Mouse (Mus musculus): Measurements from ENCODE around the gene Tnnt1. TPM values are rescaled to one million over a fixed set of nuclear protein-coding genes. Genes with fewer than 3 reads are reported as not detected.

Gene Tnnt1
- total RNA-seq, 2 experiments from 2014 or later: 25.4 to 33.6 TPM

DNA sequence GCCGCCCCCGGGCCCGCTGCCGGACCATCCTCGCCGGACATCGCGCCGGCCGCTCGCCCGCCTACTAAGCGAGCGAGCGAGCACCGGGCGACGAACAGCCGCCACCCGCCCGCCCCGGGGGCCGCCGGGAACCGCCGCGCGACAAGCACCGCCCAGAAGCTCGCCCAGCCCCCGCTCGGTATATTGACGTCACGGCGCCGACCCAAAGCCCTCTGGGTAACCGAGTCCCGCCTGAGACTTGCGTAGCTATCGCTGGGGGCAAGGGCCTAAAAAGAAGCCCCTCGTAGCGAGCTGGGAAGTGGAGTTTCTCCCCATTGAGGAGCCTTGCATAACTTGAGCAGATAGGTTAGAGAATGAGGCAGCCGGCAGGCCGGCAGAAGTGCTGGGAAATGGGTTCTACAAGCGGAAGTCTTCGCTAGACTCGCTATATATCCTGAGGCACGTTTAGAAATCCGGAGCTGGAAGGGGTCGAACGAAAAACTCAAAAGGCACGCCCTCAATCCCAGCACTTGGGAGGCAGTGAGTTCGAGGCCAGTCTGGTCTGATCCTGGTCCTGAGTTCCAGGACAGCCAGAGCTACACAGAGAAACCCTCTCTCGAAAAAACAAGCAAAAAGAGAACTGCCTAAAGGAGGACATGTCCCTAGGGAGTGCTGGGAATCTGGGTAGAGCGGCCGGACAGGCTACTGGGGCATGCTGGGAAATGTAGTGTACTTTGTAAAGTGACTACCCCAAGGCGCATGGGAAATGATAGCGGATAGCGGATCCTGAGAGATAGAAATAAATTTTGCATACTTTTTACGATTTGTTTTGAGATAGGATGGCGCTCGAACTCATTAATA lies 14.4 kb downstream of the Tnnt1 start, which contains the start of gene Ppp1r12c:
Gene Ppp1r12c, minus strand, starts transcription at position 123 of the 840 bp plus-strand sequence.
- intact Hi-C loops (cut with DNase I): no loop called here

DNA sequence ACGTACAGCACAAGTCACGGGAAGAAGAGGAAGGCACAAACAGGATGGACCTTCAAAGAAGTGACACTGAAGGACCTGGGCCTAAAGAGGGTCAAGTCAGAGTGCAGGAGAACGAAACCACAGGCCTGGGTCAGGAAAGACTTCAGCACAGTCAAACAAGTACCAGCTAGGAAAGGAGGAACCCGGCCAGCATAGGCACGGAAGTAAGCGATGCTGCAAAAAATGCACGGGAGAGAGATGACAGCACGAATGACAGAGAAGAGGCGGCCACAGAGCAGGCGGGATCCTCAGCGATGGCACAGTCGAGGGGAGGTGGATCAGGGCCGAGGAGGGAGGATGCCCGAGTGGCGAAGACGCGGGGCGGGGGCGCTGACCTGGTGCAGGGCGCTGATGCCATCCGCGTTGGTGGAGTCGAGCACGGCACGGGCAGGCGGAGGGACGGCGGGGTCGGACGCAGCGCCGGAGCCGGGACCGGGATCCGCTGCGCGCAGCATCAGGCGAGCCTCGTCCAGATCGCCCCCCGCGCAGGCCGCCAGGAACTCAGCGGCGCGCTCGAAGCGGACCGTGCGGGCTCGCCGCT lies 15.2 kb downstream of the Tnnt1 start:
- peak; percentile 51 to 52 for DNase-seq
- intact Hi-C loops (cut with DNase I): no loop called here

More for the DNA sequence above, 14.4 kb downstream of the Tnnt1 start, which contains the start of gene Ppp1r12c:
- peak; percentile 96 to 97 for DNase-seq

DNA sequence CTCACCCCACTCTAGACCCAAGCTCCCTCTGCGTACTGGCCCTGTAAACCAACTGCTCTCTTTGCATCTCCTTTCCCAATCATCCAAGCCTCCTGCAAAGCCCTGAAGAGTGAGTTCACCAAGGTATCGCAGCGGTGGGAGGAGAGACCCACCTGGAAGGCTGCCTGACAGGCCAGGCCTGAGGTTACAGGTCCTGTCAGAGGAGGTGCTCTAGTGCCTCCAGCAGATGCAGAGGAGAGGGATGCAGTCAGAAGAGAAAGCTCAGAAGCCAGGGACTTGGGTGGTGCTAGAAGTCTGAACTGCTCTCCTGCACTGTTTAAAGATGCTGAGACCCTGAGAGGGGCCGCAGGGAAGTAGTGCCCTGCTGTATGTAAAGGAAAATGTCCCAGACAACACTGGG lies 17.1 kb downstream of the Tnnt1 start:
- intact Hi-C loops (cut with DNase I): no loop called here
- no peak for DNase-seq

DNA sequence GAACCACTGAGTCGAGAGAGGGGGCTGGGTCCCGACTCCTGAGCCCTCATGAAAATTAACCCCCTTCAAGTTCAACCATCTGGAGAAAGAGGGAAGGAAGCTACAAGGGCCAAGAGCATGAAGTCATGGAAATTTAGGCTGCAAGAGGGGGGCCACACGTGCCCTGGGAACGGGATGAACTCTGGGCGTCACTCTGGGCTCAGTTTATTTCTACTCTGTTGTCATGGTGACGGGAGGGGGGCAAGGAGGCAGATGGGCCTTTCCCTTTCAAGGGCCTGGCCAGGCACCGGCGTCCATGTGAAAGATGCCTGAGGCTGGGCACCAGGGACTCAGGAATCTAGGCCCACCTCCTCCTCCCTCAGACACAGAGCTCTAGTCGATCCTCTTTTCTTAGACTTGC lies 17.9 kb downstream of the Tnnt1 start:
- intact Hi-C loops (cut with DNase I): no loop called here
- DNase-seq: peak; percentile 78 to 81

DNA sequence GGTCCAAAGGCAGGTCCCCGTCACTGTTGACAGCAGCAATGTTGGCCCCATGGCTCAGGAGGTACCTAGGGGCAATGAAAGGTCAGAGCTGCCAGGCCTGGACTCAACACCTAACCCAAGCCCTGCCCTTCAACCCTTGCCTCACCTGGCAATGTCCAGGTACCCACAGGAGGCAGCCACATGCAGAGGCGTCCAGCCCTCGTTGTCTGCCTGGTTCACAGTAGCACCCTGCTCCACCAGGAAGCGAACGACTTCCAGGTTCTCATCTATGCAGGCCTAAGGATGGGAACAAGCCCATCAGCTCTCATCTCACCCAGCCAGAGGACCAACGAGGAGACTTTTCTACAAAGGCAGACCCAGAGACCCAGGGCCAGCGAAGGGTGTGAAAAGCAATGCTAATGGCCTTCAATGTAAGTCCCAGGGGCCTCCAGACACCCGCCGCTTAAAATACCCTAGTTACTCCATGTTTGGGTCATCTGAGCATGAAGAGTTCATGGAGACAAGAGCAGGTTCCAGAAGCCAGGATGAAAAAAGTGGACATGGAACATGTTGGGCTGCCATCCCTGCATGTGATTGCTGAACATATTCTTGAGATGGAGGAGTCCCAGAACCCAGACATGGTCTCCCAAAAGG lies 18.8 kb downstream of the Tnnt1 start:
- DNase-seq: no peak
- intact Hi-C loops (cut with DNase I): no loop called here

DNA sequence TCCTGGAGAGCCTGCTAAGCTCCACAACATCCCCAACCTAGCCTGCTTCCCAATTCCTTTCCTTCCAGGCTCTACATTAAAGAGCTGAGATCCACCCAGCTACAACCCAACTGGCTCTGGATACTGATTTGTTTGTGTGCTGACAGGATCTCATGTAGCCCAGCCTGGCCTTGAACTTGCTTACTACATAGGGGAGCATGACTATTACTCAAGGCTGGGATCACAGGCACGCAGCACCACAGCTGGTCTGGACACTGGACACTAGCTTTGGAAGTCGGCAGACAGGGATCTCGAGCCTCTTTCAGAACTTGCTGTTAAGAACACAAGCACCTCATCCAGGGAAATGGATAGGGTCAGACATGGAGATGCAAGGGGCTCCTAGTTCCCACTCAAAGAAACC lies 19.7 kb downstream of the Tnnt1 start:
- intact Hi-C loops (cut with DNase I): no loop called here
- no peak for DNase-seq

DNA sequence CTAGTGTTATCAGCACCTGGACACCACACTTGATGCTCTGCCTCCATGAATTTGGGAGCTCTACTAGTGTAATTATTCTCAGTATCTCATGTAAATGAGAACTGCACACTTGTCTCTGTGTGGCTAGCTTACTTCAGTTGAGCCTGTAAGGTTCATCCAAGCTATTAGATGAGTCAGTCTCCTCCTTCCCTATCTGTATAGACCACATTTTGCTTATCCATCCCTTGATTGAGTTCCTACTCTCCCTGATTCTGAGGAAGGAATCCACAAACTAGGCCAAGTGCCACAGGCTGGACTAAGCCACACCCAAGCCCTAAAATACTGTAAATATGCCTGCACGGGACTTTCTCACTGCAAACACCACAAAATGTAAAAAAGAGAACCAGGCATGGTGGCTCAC lies 22.2 kb downstream of the Tnnt1 start:
- intact Hi-C loops (cut with DNase I): no loop called here
- no peak for DNase-seq

DNA sequence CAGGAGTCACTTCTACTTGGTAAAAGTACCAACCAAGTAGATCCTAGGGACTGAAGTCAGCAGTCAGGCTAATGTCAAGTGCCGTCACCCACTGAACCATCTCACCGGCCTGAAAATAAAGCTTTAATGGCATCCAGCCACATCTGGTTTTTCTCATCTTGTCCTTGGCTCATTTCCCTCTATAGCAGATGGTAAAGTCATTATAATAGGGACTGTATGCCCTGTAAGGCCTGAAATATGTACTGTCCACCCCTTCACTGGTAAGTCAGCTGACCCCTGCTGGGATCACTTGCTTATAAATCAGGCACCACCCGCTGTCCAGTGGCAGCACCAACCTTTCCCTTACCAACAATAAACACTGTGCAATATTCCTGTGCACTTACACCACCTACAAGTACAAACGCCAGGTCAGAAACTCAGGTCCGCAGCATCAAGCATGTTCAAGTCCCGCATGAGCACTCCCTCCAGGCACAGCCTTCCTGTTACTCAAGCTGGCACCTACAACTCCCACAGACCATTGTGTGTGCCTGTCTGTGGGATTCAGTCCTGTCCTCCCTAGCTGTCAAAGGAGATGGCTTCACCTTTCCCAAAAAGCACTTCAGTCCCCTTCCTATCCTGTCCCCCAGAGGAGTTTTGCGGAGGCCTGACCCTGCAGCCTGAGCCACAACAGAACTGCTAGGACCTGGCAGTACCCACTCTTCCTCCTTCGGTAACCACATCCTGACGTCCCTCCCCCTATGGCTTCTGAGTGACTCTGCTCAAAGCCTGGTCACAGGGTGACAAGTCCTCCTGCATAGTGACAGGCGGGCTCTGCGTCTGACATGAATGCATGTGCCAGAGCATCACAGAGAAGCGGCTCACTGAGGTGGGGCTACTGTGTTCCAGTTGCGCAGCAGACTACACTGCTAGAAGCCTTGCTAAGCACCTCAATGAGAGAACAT lies 23.6 kb downstream of the Tnnt1 start:
- intact Hi-C loops (cut with DNase I): no loop called here
- peak in 1 of 2 experiments; percentile 25 for DNase-seq

DNA sequence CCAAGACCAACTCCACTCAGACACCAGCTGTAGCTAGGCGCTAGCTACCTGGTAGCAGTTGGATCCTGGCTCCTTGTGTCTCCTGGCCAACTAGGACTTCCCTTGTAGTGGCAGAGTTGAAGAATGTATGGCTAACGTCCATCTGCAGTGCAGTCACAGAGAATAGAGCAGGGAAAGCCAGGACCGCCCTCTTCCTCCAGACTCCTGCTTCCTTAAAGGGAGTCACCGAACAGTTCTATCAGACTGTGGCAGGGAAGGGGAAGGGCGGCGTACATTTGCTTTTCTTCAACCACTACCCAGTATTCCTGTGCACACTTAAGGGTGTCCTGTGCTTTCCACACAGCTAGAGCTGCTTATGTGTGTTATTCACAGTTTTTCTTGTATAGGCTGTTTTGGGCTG lies 24.9 kb downstream of the Tnnt1 start:
- intact Hi-C loops (cut with DNase I): no loop called here
- DNase-seq: peak; percentile 56 to 62

DNA sequence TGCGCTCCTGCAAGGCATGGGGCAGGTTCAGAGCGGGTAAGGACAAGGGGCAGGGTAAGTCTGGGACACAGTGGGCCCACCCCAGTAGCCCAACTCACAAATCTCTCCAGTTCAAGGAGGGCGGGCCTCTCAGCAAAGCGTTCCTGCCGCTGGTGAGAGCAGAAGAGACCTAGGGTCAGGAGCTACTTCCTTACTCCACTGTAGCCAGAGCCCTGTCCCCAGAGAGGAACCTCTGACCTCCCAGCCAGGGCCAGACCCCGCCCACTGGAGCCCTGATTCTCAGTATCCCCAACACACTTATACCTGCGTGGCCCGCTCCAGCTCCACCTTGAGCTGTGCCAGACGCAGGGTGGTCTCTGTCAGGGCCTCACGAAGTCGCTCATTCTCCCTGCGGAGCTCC lies 33.9 kb downstream of the Tnnt1 start:
- intact Hi-C loops (cut with DNase I): no loop called here
- no peak for DNase-seq

DNA sequence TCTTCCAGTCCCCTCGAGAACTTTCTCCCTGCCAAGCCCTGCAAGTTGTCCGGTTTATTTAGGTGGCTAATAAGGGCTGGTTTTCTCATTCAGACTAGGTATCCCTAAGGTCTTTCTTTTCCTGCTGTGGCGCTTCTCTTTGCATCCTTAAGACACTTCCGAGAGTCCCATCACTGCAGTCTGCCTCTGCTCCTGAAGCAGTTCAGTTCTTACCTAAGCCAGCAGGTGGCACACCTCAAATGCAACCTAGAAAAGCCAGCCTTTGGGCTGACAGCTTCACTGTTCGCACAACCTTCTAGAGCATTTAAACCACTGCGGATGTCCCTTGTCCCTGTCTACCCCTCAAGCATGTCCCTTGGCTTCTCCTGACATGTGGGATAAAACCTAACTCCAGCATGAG lies 36.5 kb downstream of the Tnnt1 start:
- DNase-seq: peak; percentile 48 to 59
- intact Hi-C loops (cut with DNase I): loop anchor here (2.0 kb wide), 1 partner anchor 47 kb away; no protein-coding TSS in a partner anchor

DNA sequence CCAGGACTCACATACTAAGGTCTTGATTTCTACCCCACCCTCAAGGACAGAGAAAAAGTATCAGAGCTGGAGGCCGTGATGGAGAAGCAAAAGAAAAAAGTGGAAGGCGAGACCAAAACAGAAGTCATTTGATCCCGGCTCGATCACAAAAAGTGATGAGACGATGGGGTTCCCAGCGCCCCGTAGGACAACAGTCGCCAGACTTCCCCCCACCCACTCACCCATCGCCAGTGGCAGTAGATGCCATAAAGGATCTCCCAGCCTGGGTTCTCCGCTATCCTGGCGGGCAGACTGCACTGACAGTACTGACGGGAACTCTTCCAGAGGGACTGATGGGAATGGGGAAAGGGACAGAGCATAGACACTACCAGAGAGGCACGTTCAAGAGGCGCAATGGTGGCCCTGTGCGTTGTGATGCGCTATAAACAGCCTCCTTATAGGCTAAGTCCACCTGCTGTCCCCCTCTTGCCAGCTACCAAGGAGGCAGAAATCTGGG lies 37.3 kb downstream of the Tnnt1 start:
- intact Hi-C loops (cut with DNase I): no loop called here
- no peak for DNase-seq

DNA sequence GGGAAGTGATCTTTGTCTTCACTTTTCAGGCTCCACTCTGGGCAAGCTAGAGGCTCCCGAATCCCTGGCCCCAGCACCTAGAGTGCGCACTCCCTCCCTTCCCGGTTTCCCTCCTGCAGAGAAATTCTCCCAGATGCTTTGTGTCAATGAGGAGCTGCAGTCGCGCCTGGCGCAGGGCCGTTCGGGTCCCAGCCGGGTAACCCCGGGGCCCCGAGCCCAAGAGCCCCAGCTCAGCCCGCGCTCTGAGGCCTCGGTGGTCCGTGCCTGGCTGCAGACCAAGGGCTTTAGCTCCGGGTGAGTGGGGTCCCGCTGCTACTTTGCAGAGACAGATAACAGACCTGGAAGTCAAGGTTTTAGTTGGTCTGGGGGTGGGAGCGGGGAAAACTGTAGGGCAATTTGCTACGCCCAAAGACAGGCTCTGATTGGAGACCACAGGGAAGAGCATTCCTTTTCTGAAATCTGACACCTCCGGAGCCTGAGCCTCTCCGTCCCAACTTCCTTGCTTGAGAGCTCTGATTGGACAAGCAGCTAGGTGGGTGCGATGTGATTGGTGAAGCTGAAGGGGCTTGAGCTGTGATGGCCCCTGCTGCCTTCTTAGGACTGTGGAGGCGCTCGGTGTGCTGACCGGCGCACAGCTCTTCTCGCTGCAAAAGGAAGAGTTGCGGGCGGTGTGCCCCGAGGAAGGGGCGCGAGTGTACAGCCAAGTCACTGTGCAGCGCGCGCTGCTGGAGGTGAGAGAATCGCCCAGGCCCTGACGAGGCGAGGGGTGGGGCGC lies 38.0 kb downstream of the Tnnt1 start:
- peak; percentile 76 to 78 for DNase-seq
- intact Hi-C loops (cut with DNase I): no loop called here

DNA sequence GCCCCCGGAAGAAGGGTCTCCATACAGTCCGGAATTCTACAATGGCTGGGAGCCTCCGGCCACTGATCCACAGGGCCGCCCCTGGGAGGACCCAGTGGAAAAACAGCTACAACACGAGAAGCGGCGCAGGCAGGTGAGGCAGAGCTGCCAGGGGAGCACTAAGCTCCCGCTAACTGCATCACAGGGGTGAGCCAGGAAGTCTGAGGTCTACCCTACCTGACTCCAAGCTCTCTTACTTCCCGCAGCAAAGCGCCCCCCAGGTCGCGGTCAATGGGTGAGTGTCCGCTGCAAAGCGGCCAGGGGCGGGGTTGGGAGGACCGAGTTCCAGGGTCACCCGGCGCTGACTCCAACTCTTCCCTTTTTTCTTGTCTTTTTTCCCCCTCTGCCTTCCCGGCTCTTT lies 42.2 kb downstream of the Tnnt1 start:
- DNase-seq: no peak
- intact Hi-C loops (cut with DNase I): loop anchor here (5.0 kb wide), 1 partner anchor 802 kb away; no protein-coding TSS in a partner anchor

DNA sequence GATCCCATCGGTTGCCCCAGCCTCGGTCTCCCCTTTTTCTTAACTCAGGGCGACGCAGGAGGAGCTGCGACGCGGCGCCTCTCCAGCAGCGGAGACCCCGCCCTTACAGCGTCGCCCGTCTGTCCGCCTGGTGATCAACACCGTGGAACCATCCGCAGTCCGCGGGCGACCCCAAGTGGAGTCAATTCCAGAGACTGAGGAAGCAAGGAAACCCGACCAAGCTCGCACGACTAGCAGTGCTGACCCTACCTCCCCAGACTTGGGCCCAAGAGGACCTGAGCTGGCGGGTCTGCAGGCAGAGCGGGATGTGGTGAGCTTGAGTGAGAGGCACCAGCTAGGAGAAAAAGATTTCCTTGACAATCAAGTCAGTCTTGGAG lies 45.0 kb downstream of the Tnnt1 start:
- intact Hi-C loops (cut with DNase I): loop anchor here (2.0 to 5.0 kb wide), 3 partner anchors 40 to 799 kb away; no protein-coding TSS in a partner anchor
- DNase-seq: peak; percentile 86 to 89

DNA sequence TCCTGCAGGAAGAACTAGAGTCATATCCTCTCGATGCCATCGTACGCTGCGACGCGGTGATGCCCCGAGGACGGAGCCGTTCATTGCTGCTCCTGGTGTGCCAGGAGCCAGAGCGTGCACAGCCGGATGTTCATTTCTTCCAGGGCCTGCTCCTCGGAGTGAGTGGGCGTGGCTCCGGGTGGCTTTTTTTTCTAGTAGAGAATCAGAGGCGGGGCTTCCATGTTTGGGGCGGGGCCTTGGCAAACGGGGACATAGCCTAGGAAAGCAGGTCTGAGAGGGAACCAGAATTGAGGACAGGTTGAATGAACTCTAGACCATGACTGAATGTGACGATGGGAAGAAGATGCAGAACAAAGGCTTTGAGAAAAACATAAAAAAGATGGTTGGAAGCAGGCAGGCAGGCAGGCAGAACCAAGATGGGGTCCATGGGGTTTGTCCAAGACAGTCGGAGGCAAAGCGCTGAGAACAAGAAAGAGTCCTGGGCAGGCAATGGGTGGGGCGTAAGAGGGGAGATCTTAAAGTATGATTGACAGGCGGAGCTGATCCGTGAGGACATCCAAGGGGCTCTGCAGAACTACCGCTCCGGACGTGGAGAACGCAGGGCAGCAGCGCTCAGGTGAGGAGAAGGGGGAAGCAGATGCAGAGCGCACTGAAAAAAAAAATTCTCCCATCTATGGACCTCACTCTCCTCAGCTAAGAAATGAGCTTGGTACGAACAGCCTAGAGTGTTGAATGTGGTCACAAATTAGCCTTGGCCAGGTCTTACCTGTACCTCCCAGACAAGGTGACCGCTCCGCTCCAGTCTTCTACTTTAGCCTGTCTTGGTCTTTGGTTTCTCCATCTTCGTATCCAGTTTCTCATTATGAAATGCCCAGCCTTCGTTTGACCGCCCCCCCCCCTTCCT lies 45.7 kb downstream of the Tnnt1 start:
- DNase-seq: peak; percentile 51 to 61
- intact Hi-C loops (cut with DNase I): loop anchor here (2.0 to 5.0 kb wide), 3 partner anchors 40 to 798 kb away; no protein-coding TSS in a partner anchor

DNA sequence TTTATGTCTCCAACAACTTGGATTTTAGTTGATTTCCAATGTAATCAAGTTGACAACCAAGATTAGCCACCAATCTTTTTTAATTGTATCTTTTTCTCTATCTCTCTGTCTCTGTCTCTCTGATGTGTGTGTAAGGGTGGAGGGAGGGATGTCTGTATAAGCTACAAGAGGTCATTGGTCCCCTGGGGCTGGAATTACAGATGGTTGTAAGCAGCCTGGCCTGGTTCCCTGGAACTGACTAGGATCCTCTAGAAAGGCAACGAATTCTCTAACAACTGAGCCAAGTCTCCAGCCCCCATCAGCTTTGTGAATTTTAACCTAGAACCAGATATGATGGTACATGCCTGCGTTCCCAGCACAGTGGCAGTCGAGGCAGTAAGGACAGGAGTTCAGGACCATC lies 48.4 kb downstream of the Tnnt1 start:
- intact Hi-C loops (cut with DNase I): no loop called here
- no peak for DNase-seq

DNA sequence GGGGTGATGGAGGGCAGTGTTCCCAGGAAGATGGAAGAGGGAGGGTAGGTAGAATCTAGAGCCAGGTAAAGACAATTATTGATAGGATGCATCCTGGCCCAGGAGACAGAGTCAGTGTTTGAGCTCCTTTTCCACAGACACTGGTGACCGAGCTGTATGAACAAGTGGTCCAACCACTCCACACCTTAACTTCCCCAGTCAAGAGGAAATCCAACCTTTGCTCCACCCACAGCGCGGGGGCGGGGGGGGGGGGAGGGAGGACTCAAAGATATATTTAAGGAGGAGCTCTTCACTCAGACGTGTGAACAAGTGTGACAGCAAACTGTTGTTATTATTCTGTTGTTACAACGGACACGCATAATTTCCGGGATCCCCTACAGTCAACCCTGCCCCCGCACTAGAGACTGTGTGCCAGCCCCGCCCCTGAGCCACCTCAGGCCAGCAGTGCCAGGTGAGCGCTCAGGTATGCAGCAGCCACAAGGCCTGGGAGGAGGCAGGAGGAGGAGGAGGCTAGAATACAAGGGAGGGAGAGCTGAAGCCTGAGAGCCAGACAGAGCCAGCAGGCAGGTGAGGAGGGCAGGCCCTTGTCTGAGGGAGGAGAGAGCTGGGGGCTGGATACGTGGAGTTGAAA lies 51.9 kb downstream of the Tnnt1 start:
- intact Hi-C loops (cut with DNase I): no loop called here
- DNase-seq: no peak
